Mouse (Mus musculus): ENCODE results near the gene Fam13c.

- TF ChIP-seq CTCF (IDR thresholded peaks at IDR 0.05; ENCODE audit: control insufficient read depth, insufficient read depth, low read length) = no peak
- TF ChIP-seq POLR2A (IDR thresholded peaks at IDR 0.05; ENCODE audit: borderline replicate concordance, control insufficient read depth, low read depth, low read length) = no peak
These were observed 141.4 kb downstream of the Fam13c start for GRCm38 (mm10) chr10:70581556-70582211.

Data from bone marrow, adult 2 months (tissue).